Mouse (Mus musculus) lung, postnatal 0 days (tissue): ENCODE data around the gene Tmem80.

Experiments used
- CTCF ChIP-seq: IDR thresholded peaks from 2 replicates; pipeline ENCODE4 v1.5.1; 2016; ENCODE audit warnings: antibody characterized with exemption, mild to moderate bottlenecking
- EP300 ChIP-seq: IDR thresholded peaks from 2 replicates; pipeline ENCODE4 v1.6.1; 2016; ENCODE audit warnings: antibody characterized with exemption, mild to moderate bottlenecking, control low read depth

GRCm38 (mm10) chr7:141291921-141292582 lies 35.5 kb upstream of the Tmem80 start, which contains the start of gene Drd4:
- TF ChIP-seq CTCF: no peak
- TF ChIP-seq EP300: no peak
